Mouse (Mus musculus) A20 (cell line): ENCODE measurements at regions not wholly inside any gene's neighbourhood (a gene's known extent, or its start where the extent isn't known, plus 50 kb on each side); places are given as distances from the start of the nearest gene placed in this dataset.

Experiments used
- DNase-seq: peaks from one replicate; pipeline ENCODE4 v3.0.0-alpha.2; 2011; ENCODE audit warnings: low read depth, low spot score

GRCm38 (mm10) chr5:55122391-55122790 is 1124.1 kb downstream of the Stim2 start:
- DNase-seq: no peak

- DNase-seq: no peak
These were observed 1136.0 kb downstream of the Stim2 start for GRCm38 (mm10) chr5:55134310-55134709.

GRCm38 (mm10) chr5:55135293-55135947 is 1137.1 kb downstream of the Stim2 start:
- DNase-seq: no peak

- peak; percentile 62 for DNase-seq
These were observed 1140.5 kb downstream of the Stim2 start for GRCm38 (mm10) chr5:55138750-55139149.

- peak; percentile 40 for DNase-seq
These were observed 1149.1 kb downstream of the Stim2 start for GRCm38 (mm10) chr5:55147354-55147753.

- no peak for DNase-seq
These were observed 1176.5 kb downstream of the Stim2 start for GRCm38 (mm10) chr5:55174839-55175238.
